In genomic region chr6:120542061-120542460, GRCm38 (mm10) we compare ENCODE assay signal across 17 mouse cellular contexts. TPM values are rescaled to one million over a fixed set of nuclear protein-coding genes. Genes with fewer than 3 reads are reported as not detected.
DNase-seq lines count a peak whose midpoint lies in the region; ATAC-seq and TF ChIP-seq lines count a peak whose summit lies in the region.
"Had no signal": no experiment of that assay in that cellular context is flagged by ENCODE, and none has a peak within 500 bp of the region (broad histone marks: within the 10 kb centered on the region; RNA-seq: fewer than 3 reads in every experiment).

No protein-coding gene starts in this region.

- TF ChIP-seq CTCF in heart, adult 2 months (IDR thresholded peaks at IDR 0.05) = peak; percentile 33

- TF ChIP-seq POLR2A in heart, adult 2 months (IDR thresholded peaks at IDR 0.05; ENCODE audit: insufficient read depth, low read depth, low read length) = no peak

- no peaks in the 10 kb centered on the region for H3K9me3 ChIP-seq in midbrain, embryonic 11.5 days (ENCODE audit: control insufficient read depth, low read length)
- no peaks in the 10 kb centered on the region for H3K9me3 ChIP-seq in midbrain, embryonic 15.5 days
- H3K9me3 ChIP-seq in hindbrain, embryonic 12.5 days (replicated peaks) = no peaks in the 10 kb centered on the region
- H3K9me3 ChIP-seq: forebrain, embryonic 13.5 days; limb, embryonic 15.5 days had no signal

- no peak for ATAC-seq in midbrain, embryonic 11.5 days (ENCODE audit: low FRiP score)
- ATAC-seq in midbrain, embryonic 15.5 days (replicated peaks) = no peak
- no peak for ATAC-seq in megakaryocyte-erythroid progenitor cell, adult 5-6 weeks (replicated peaks; ENCODE audit: low FRiP score, low TSS enrichment, poor library complexity, severe bottlenecking)
- ATAC-seq in hindbrain, embryonic 12.5 days (ENCODE audit: low FRiP score) = no peak
- ATAC-seq: forebrain, embryonic 13.5 days had no signal

- intact Hi-C loops in heart, adult 2 months (cut with DNase I) = loop anchor here (5.0 kb wide), 1 partner anchor 55 kb away; no protein-coding TSS in a partner anchor

- TF ChIP-seq EP300 in heart, adult 2 months (IDR thresholded peaks at IDR 0.05; ENCODE audit: insufficient read depth, low read depth, low read length) = no peak

- H3K4me1 ChIP-seq in heart, adult 2 months (ENCODE audit: control insufficient read depth, insufficient read depth, low read length) = peaks cover 5% of the 10 kb centered on the region
- H3K4me1 ChIP-seq in midbrain, embryonic 11.5 days (ENCODE audit: control insufficient read depth, insufficient read depth, low read length) = peaks cover 5% of the 10 kb centered on the region
- H3K4me1 ChIP-seq in midbrain, embryonic 15.5 days = peaks cover 7% of the 10 kb centered on the region
- H3K4me1 ChIP-seq in hindbrain, embryonic 12.5 days = peaks cover 9% of the 10 kb centered on the region

- no peaks in the 10 kb centered on the region for H3K79me2 ChIP-seq in heart, adult 2 months (replicated peaks; ENCODE audit: control insufficient read depth, insufficient read depth, low read length)

- no peak overlapping the region for H3K9ac ChIP-seq in heart, adult 2 months (ENCODE audit: low read depth, low read length)
- H3K9ac ChIP-seq in midbrain, embryonic 11.5 days (ENCODE audit: low read length) = no peak overlapping the region
- no peak overlapping the region for H3K9ac ChIP-seq in midbrain, embryonic 15.5 days
- no peak overlapping the region for H3K9ac ChIP-seq in hindbrain, embryonic 12.5 days
- H3K9ac ChIP-seq: forebrain, embryonic 13.5 days; limb, embryonic 15.5 days had no signal

- H3K4me3 ChIP-seq in heart, adult 2 months = no peak overlapping the region
- no peak overlapping the region for H3K4me3 ChIP-seq in midbrain, embryonic 11.5 days (ENCODE audit: low read depth, low read length)
- H3K4me3 ChIP-seq in midbrain, embryonic 15.5 days = no peak overlapping the region
- no peak overlapping the region for H3K4me3 ChIP-seq in hindbrain, embryonic 12.5 days
- H3K4me3 ChIP-seq: forebrain, embryonic 13.5 days; limb, embryonic 15.5 days had no signal

- H3K27me3 ChIP-seq in heart, adult 2 months (ENCODE audit: control insufficient read depth, insufficient read depth, low read length) = no peaks in the 10 kb centered on the region
- H3K27me3 ChIP-seq in midbrain, embryonic 11.5 days (ENCODE audit: control insufficient read depth, insufficient read depth, low read length) = no peaks in the 10 kb centered on the region
- no peaks in the 10 kb centered on the region for H3K27me3 ChIP-seq in midbrain, embryonic 15.5 days (replicated peaks)
- no peaks in the 10 kb centered on the region for H3K27me3 ChIP-seq in hindbrain, embryonic 12.5 days
- H3K27me3 ChIP-seq: forebrain, embryonic 13.5 days; limb, embryonic 15.5 days had no signal

- H3K27ac ChIP-seq in heart, adult 2 months = no peak overlapping the region; the same call in 1 of the 2 replicates
- no peak overlapping the region for H3K27ac ChIP-seq in midbrain, embryonic 11.5 days (ENCODE audit: low read depth, low read length)
- no peak overlapping the region for H3K27ac ChIP-seq in midbrain, embryonic 15.5 days
- H3K27ac ChIP-seq in hindbrain, embryonic 12.5 days = no peak overlapping the region
- H3K27ac ChIP-seq: forebrain, embryonic 13.5 days; limb, embryonic 15.5 days had no signal

- no peaks in the 10 kb centered on the region; the same call in 1 of the 2 replicates for H3K36me3 ChIP-seq in heart, adult 2 months (ENCODE audit: control insufficient read depth, insufficient read depth, low read length)
- H3K36me3 ChIP-seq in midbrain, embryonic 11.5 days (ENCODE audit: control insufficient read depth, insufficient read depth, low read length) = no peaks in the 10 kb centered on the region
- no peaks in the 10 kb centered on the region for H3K36me3 ChIP-seq in midbrain, embryonic 15.5 days (replicated peaks)
- H3K36me3 ChIP-seq in hindbrain, embryonic 12.5 days = no peaks in the 10 kb centered on the region
- H3K36me3 ChIP-seq: limb, embryonic 15.5 days had no signal

- no peak overlapping the region for H3K4me2 ChIP-seq in midbrain, embryonic 11.5 days
- no peak overlapping the region for H3K4me2 ChIP-seq in midbrain, embryonic 15.5 days
- no peak overlapping the region for H3K4me2 ChIP-seq in hindbrain, embryonic 12.5 days (replicated peaks)
- H3K4me2 ChIP-seq: forebrain, embryonic 13.5 days; limb, embryonic 15.5 days had no signal

- no peak for DNase-seq in heart, adult 2 months
- DNase-seq in heart, adult 8-10 months (ENCODE audit: low spot score) = no peak
- peak; percentile 69 for DNase-seq in midbrain, embryonic 11.5 days (ENCODE audit: low spot score, missing footprints)
- DNase-seq in R1 (ENCODE audit: low read depth, low spot score) = peak; percentile 81
- DNase-seq in left cerebral cortex, adult 9 months (ENCODE audit: low spot score in 2 of 2) = no peak
- DNase-seq: cerebellum, adult 9-10 months; gastrocnemius, postnatal 36 days; kidney, postnatal 14 days; lung, postnatal 36 days; right cerebral cortex, postnatal 25 days; thymus, postnatal 4 days had no signal

- WGBS in heart, adult 2 months = 29% methylated on average over 1 of the region's 1 CpGs
- WGBS in midbrain, embryonic 11.5 days = 14% methylated on average over 1 of the region's 1 CpGs
- WGBS in midbrain, embryonic 15.5 days = 12% methylated on average over 1 of the region's 1 CpGs
- WGBS in hindbrain, embryonic 12.5 days = 13% methylated on average over 1 of the region's 1 CpGs

RNA-seq across cellular contexts. Expression of gene Hdhd5, which starts 10.9 kb away (rescaled TPM):
- total RNA-seq in heart, adult 2 months (2021) = 10 to 100 TPM; 17.1 to 18.4 TPM
- 29.9 and 38.7 TPM in 2 replicates for polyA plus RNA-seq in heart, adult 2 months (2012; rRNA removed)
- 10 to 100 TPM; 20.1 to 25.0 (median 22.9) TPM for total RNA-seq in heart, adult 8-10 months (2022)
- polyA plus RNA-seq in midbrain, embryonic 11.5 days (2014; fragmentation: Nextera tagmentation; extraction: Ambion mirVana) = 12.4 and 15.0 TPM in 2 replicates
- 15.5 and 18.0 TPM in 2 replicates for polyA plus RNA-seq in midbrain, embryonic 15.5 days (2015; fragmentation: Nextera tagmentation; extraction: Ambion mirVana)
- 18.5 and 24.8 TPM in 2 replicates for total RNA-seq in megakaryocyte-erythroid progenitor cell, adult 5-6 weeks (2014; fragmentation: Nextera tagmentation)
- total RNA-seq in megakaryocyte-erythroid progenitor cell, adult 5-6 weeks (2017) = 10.1 and 18.1 TPM in 2 replicates
- 19.5 and 20.9 TPM in 2 replicates for polyA plus RNA-seq in hindbrain, embryonic 12.5 days (2016; fragmentation: Nextera tagmentation; extraction: Ambion mirVana)

RNA-seq across cellular contexts. Expression of gene Tmem121b, which starts 48.5 kb away (rescaled TPM):
- total RNA-seq in heart, adult 2 months (2021) = not detected
- not detected in 2 replicates for polyA plus RNA-seq in heart, adult 2 months (2012; rRNA removed)
- total RNA-seq in heart, adult 8-10 months (2022) = not detected
- 0.78 and 0.88 TPM in 2 replicates for polyA plus RNA-seq in midbrain, embryonic 11.5 days (2014; fragmentation: Nextera tagmentation; extraction: Ambion mirVana)
- polyA plus RNA-seq in midbrain, embryonic 15.5 days (2015; fragmentation: Nextera tagmentation; extraction: Ambion mirVana) = 3.6 and 3.8 TPM in 2 replicates
- not detected in 2 replicates for total RNA-seq in megakaryocyte-erythroid progenitor cell, adult 5-6 weeks (2014; fragmentation: Nextera tagmentation)
- not detected in 2 replicates for total RNA-seq in megakaryocyte-erythroid progenitor cell, adult 5-6 weeks (2017)
- 3.2 and 4.1 TPM in 2 replicates for polyA plus RNA-seq in hindbrain, embryonic 12.5 days (2016; fragmentation: Nextera tagmentation; extraction: Ambion mirVana)
- total RNA-seq: gastrocnemius, postnatal 36 days; neutrophil, adult 5-6 weeks had no signal
- polyA plus RNA-seq: limb, embryonic 15.5 days had no signal

Comparison
In these comparisons a context has a peak if more than half of its experiments do, and no peak if none do; other contexts are left out.
1. DNase-seq: peak in midbrain, embryonic 11.5 days (single experiment) and R1 (single experiment); none in heart, adult 2 months (0 of 2), heart, adult 8-10 months (single experiment) and left cerebral cortex, adult 9 months (0 of 2).